In the genomic region with DNA sequence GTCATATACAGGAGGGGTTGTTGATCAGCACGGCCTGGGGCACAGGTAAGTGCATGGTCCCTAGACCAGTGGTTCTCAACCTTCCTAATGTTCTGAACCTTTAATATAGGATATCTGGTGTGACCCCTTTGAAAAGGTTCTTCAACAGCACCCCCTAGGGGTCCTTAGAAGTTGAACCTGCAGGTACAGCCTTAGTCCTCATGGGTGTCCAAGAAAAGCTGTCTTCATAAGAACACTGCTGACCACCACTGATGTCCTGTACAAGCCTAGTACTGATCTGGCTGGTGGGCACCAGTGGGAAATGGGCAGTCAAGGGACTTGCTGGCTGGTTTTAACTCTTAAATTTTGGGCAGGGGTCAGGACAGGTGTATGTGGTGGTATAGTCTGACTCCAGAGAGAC, we compare ENCODE assay signal across 8 mouse cellular contexts. TPM values are rescaled to one million over a fixed set of nuclear protein-coding genes. Genes with fewer than 3 reads are reported as not detected.
DNase-seq lines count a peak whose midpoint lies in the region; ATAC-seq lines count a peak whose summit lies in the region.

No protein-coding gene starts in this region.

- 90% methylated on average over 1 of the region's 1 CpGs for WGBS in hindbrain, embryonic 12.5 days
- 95% methylated on average over 1 of the region's 1 CpGs for WGBS in hindbrain, embryonic 10.5 days
- 81% methylated on average over 1 of the region's 1 CpGs for WGBS in limb, embryonic 12.5 days

- intact Hi-C loops in left cerebral cortex, postnatal 36 days (cut with DNase I): no loop called here
- intact Hi-C loops in heart, postnatal 10 days (cut with DNase I): no loop called here

- 0 out of 2 replicates have a peak, but pooled peaks have one; percentile 12 for ATAC-seq in hindbrain, embryonic 12.5 days (ENCODE audit: low FRiP score)
- ATAC-seq in limb, embryonic 12.5 days (ENCODE audit: insufficient number of reproducible peaks, insufficient read depth, low FRiP score, low TSS enrichment, low read depth): peak; percentile 27; the same call in 1 of the 2 replicates
- no peak for ATAC-seq in monocyte, adult 5-6 weeks (replicated peaks; ENCODE audit: insufficient number of reproducible peaks, low FRiP score, low TSS enrichment, poor library complexity, severe bottlenecking)

- H3K36me3 ChIP-seq in hindbrain, embryonic 12.5 days: peaks cover 37% of the 10 kb centered on the region
- peaks cover 56% of the 10 kb centered on the region for H3K36me3 ChIP-seq in hindbrain, embryonic 10.5 days
- peaks cover 56% of the 10 kb centered on the region for H3K36me3 ChIP-seq in limb, embryonic 12.5 days

- H3K27me3 ChIP-seq in hindbrain, embryonic 12.5 days: peaks cover 25% of the 10 kb centered on the region
- H3K27me3 ChIP-seq in hindbrain, embryonic 10.5 days (ENCODE audit: insufficient read depth, poor library complexity, severe bottlenecking): peaks cover 32% of the 10 kb centered on the region
- peaks cover 43% of the 10 kb centered on the region for H3K27me3 ChIP-seq in limb, embryonic 12.5 days

- H3K27ac ChIP-seq in hindbrain, embryonic 12.5 days: no peak overlapping the region
- no peak overlapping the region for H3K27ac ChIP-seq in hindbrain, embryonic 10.5 days
- no peak overlapping the region for H3K27ac ChIP-seq in limb, embryonic 12.5 days

- H3K9ac ChIP-seq in hindbrain, embryonic 12.5 days: no peak overlapping the region
- H3K9ac ChIP-seq in limb, embryonic 12.5 days (replicated peaks): no peak overlapping the region

- H3K4me1 ChIP-seq in hindbrain, embryonic 12.5 days: peaks cover 18% of the 10 kb centered on the region
- H3K4me1 ChIP-seq in hindbrain, embryonic 10.5 days (replicated peaks): peaks cover 30% of the 10 kb centered on the region
- H3K4me1 ChIP-seq in limb, embryonic 12.5 days (replicated peaks): peaks cover 20% of the 10 kb centered on the region

- DNase-seq in hindbrain, embryonic 10.5 days (ENCODE audit: low spot score): no peak
- peak; percentile 50 for DNase-seq in 3T3-L1 (ENCODE audit: low read depth, low spot score)
- DNase-seq in NIH3T3 (ENCODE audit: low read depth): peak; percentile 48
- no peak for DNase-seq in left cerebral cortex, postnatal 36 days (ENCODE audit: low spot score in 2 of 2)
- DNase-seq in heart, postnatal 10 days: no peak

- H3K9me3 ChIP-seq in hindbrain, embryonic 12.5 days (replicated peaks): no peaks in the 10 kb centered on the region
- H3K9me3 ChIP-seq in hindbrain, embryonic 10.5 days: no peaks in the 10 kb centered on the region
- H3K9me3 ChIP-seq in limb, embryonic 12.5 days: no peaks in the 10 kb centered on the region

- H3K4me2 ChIP-seq in hindbrain, embryonic 12.5 days (replicated peaks): no peak overlapping the region
- no peak overlapping the region for H3K4me2 ChIP-seq in limb, embryonic 12.5 days

- H3K4me3 ChIP-seq in hindbrain, embryonic 12.5 days: no peak overlapping the region
- no peak overlapping the region for H3K4me3 ChIP-seq in hindbrain, embryonic 10.5 days
- no peak overlapping the region for H3K4me3 ChIP-seq in limb, embryonic 12.5 days (replicated peaks)

RNA-seq across cellular contexts. Expression of gene Hcn2, which starts 4.4 kb away (rescaled TPM):
- 0.45 and 0.48 TPM in 2 replicates for polyA plus RNA-seq in hindbrain, embryonic 12.5 days (2016; fragmentation: Nextera tagmentation; extraction: Ambion mirVana)
- 0.08 and 0.11 TPM in 2 replicates for polyA plus RNA-seq in hindbrain, embryonic 10.5 days (2016; fragmentation: Nextera tagmentation; extraction: Ambion mirVana)
- 0.15 TPM in 1 of 2 replicates, not detected in the other for polyA plus RNA-seq in limb, embryonic 12.5 days (2016; fragmentation: Nextera tagmentation; extraction: Ambion mirVana)
- total RNA-seq in left cerebral cortex, postnatal 36 days (2021): 100 to 1,000 TPM; 128 to 152 TPM
- total RNA-seq in heart, postnatal 10 days (2021): 10 to 100 TPM; 22.6 to 27.6 TPM
- total RNA-seq in monocyte, adult 5-6 weeks (2017): not detected in 3 replicates

RNA-seq across cellular contexts. Expression of gene Bsg, which starts 7.7 kb away (rescaled TPM):
- 658 and 661 TPM in 2 replicates for polyA plus RNA-seq in hindbrain, embryonic 12.5 days (2016; fragmentation: Nextera tagmentation; extraction: Ambion mirVana)
- polyA plus RNA-seq in hindbrain, embryonic 10.5 days (2016; fragmentation: Nextera tagmentation; extraction: Ambion mirVana): 657 and 686 TPM in 2 replicates
- polyA plus RNA-seq in limb, embryonic 12.5 days (2016; fragmentation: Nextera tagmentation; extraction: Ambion mirVana): 676 and 680 TPM in 2 replicates
- 100 to 1,000 TPM; 593 to 646 TPM for total RNA-seq in left cerebral cortex, postnatal 36 days (2021)
- total RNA-seq in heart, postnatal 10 days (2021): 1,000 to 10,000 TPM; 1,161 to 1,276 TPM
- 158 to 185 TPM (median 179 TPM) in 3 replicates for total RNA-seq in monocyte, adult 5-6 weeks (2017)

RNA-seq across cellular contexts. Expression of gene Gzmm, which starts 23.2 kb away (rescaled TPM):
- polyA plus RNA-seq in hindbrain, embryonic 12.5 days (2016; fragmentation: Nextera tagmentation; extraction: Ambion mirVana): 1.2 and 1.3 TPM in 2 replicates
- polyA plus RNA-seq in hindbrain, embryonic 10.5 days (2016; fragmentation: Nextera tagmentation; extraction: Ambion mirVana): 0.75 and 1.2 TPM in 2 replicates
- 0.74 and 1.2 TPM in 2 replicates for polyA plus RNA-seq in limb, embryonic 12.5 days (2016; fragmentation: Nextera tagmentation; extraction: Ambion mirVana)
- total RNA-seq in left cerebral cortex, postnatal 36 days (2021): 1 to 10 TPM; 1.8 to 2.0 TPM
- 1 to 10 TPM; 3.8 to 4.3 TPM for total RNA-seq in heart, postnatal 10 days (2021)
- total RNA-seq in monocyte, adult 5-6 weeks (2017): 0.29 to 17.0 TPM (median 3.0 TPM) in 3 replicates

RNA-seq across cellular contexts. Expression of gene Cdc34, which starts 30.0 kb away (rescaled TPM):
- 121 and 124 TPM in 2 replicates for polyA plus RNA-seq in hindbrain, embryonic 12.5 days (2016; fragmentation: Nextera tagmentation; extraction: Ambion mirVana)
- polyA plus RNA-seq in hindbrain, embryonic 10.5 days (2016; fragmentation: Nextera tagmentation; extraction: Ambion mirVana): 243 and 244 TPM in 2 replicates
- 139 and 149 TPM in 2 replicates for polyA plus RNA-seq in limb, embryonic 12.5 days (2016; fragmentation: Nextera tagmentation; extraction: Ambion mirVana)
- 10 to 100 TPM; 76.2 to 90.0 TPM for total RNA-seq in left cerebral cortex, postnatal 36 days (2021)
- 100 to 1,000 TPM; 152 to 159 TPM for total RNA-seq in heart, postnatal 10 days (2021)
- total RNA-seq in monocyte, adult 5-6 weeks (2017): 76.0 to 109 TPM (median 89.7 TPM) in 3 replicates

RNA-seq across cellular contexts. Expression of gene Polrmt, which starts 34.4 kb away (rescaled TPM):
- polyA plus RNA-seq in hindbrain, embryonic 12.5 days (2016; fragmentation: Nextera tagmentation; extraction: Ambion mirVana): 42.7 and 47.5 TPM in 2 replicates
- polyA plus RNA-seq in hindbrain, embryonic 10.5 days (2016; fragmentation: Nextera tagmentation; extraction: Ambion mirVana): 47.3 and 51.6 TPM in 2 replicates
- 54.0 and 54.1 TPM in 2 replicates for polyA plus RNA-seq in limb, embryonic 12.5 days (2016; fragmentation: Nextera tagmentation; extraction: Ambion mirVana)
- total RNA-seq in left cerebral cortex, postnatal 36 days (2021): 10 to 100 TPM; 44.9 to 49.7 TPM
- total RNA-seq in heart, postnatal 10 days (2021): 10 to 100 TPM; 36.3 to 54.4 TPM
- total RNA-seq in monocyte, adult 5-6 weeks (2017): 8.3 to 15.9 TPM (median 10.4 TPM) in 3 replicates

Comparison
In these comparisons a context has a peak if more than half of its experiments do, and no peak if none do; other contexts are left out.
1. DNase-seq: peak in 3T3-L1 (single experiment) and NIH3T3 (single experiment); none in hindbrain, embryonic 10.5 days (single experiment), left cerebral cortex, postnatal 36 days (0 of 2) and heart, postnatal 10 days (0 of 2).
2. RNA of gene Hcn2, which starts 4.4 kb away (total RNA-seq): 128 to 152 TPM in left cerebral cortex, postnatal 36 days and 22.6 to 27.6 TPM in heart, postnatal 10 days; not detected in monocyte, adult 5-6 weeks; every median in the first group is over 10 times any median in the second.